Mouse (Mus musculus) forebrain, embryonic 10.5 days (tissue): Measurements from ENCODE around the gene Trak2. TPM values are rescaled to one million over a fixed set of nuclear protein-coding genes. Genes with fewer than 3 reads are reported as not detected.
"Not testable (repeated sequence)": the region's sequence is repeated elsewhere in the genome, so short reads cannot be mapped to it uniquely, and the experiment has no call there.

Experiments used
- DNase-seq: peaks from one replicate; pipeline ENCODE4 v3.0.0-alpha.2; 2017; ENCODE audit warnings: low spot score; ENCODE audit errors: extremely low spot score
- H3K27ac ChIP-seq: fragments of 300-500 bp; sonication (generic); 2 replicates; pipeline ENCODE4 v1.5.1; 2016; ENCODE audit warnings: mild to moderate bottlenecking
- H3K27me3 ChIP-seq: fragments of 300-500 bp; sonication (generic); 2 replicates; pipeline ENCODE4 v1.6.1; 2016; ENCODE audit warnings: mild to moderate bottlenecking; ENCODE audit not compliant: poor library complexity, severe bottlenecking
- H3K36me3 ChIP-seq: fragments of 300-500 bp; sonication (generic); replicated peaks from 2 replicates; pipeline ENCODE4 v1.6.1; 2016; ENCODE audit warnings: mild to moderate bottlenecking, moderate library complexity
- H3K4me1 ChIP-seq: fragments of 300-500 bp; sonication (generic); 2 replicates; pipeline ENCODE4 v1.6.1; 2016
- H3K4me3 ChIP-seq: fragments of 300-500 bp; sonication (generic); 2 replicates; pipeline ENCODE4 v1.5.1; 2016; ENCODE audit warnings: mild to moderate bottlenecking, moderate library complexity
- H3K9me3 ChIP-seq: fragments of 300-500 bp; sonication (generic); 2 replicates; pipeline ENCODE4 v1.6.1; 2016; ENCODE audit warnings: mild to moderate bottlenecking, moderate library complexity
- WGBS: fragments of 180-500 bp; shearing (Covaris S2); methylation state at CpG from one replicate; pipeline ENCODE4 v1.1.7; 2016; 5-methylcytosine and 5-hydroxymethylcytosine counted together
- polyA plus RNA-seq: library from polyadenylated mRNA; unstranded; fragments of >200 nt; fragmentation: Nextera tagmentation; extraction: Ambion mirVana; gene quantifications from 2 replicates; pipeline ENCODE4 v1.2.1, GENCODE M21; 2016

The Trak2 gene
- polyA plus RNA-seq, 1 experiment from 2014 or later: 8.6 TPM

GRCm38 (mm10) chr1:58962418-58962817, 10.8 kb downstream of the Trak2 start:
- 0 out of 2 replicates have a peak, but pooled peaks cover 4% of the 10 kb centered on the region for H3K27me3 ChIP-seq
- DNase-seq: no peak
- H3K4me3 ChIP-seq: no peak overlapping the region
- peaks cover 37% of the 10 kb centered on the region for H3K4me1 ChIP-seq
- no peaks in the 10 kb centered on the region for H3K9me3 ChIP-seq
- H3K27ac ChIP-seq: no peak overlapping the region
- H3K36me3 ChIP-seq: no peaks in the 10 kb centered on the region
- WGBS: 84% methylated on average over 5 of the region's 5 CpGs

DNA sequence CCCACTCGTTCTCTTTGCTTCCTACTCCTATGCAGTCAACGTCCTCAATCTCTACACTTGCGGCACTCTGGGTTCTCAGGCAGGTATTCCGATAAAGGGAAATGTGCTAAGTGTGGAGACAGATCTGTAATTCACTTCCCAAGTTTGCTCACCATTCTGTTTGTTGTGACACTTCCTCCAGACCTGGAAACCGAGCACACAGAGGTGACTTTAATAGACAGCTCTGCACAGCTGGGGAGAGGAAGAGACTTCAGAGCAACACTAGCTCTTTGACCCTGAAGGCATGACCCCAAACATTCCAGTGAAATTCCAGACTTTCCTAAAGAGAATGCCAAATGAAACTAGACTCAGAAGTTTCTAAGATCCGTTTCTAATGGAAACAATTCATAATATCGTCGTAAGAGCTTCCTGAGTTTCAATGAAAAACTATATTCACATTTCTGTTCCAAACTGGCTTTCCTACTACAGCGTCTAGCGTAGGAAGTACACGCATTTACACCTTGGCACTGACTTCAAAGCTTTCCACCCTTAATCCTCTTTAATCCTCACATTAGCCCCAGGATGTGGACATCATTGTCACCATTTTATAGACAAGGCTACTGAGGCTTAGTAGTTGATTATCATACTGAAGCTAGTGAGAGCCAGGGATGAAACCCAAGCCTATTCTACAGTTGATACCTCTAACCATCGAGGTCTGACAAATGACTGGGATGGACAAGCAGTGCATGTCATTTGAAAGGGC, 11.9 kb downstream of the Trak2 start:
- WGBS: 61% methylated on average over 12 of the region's 12 CpGs
- Histone ChIP-seq H3K27me3 (no peaks in the 10 kb centered on the region), H3K36me3 (no peaks in the 10 kb centered on the region), H3K27ac (no peak overlapping the region), H3K4me3 (no peak overlapping the region), H3K4me1 (peaks cover 42% of the 10 kb centered on the region), H3K9me3 (no peaks in the 10 kb centered on the region)
- DNase-seq: no peak

GRCm38 (mm10) chr1:58959682-58960081, 13.5 kb downstream of the Trak2 start:
- peaks cover 42% of the 10 kb centered on the region for H3K4me1 ChIP-seq
- H3K4me3 ChIP-seq: no peak overlapping the region
- no peaks in the 10 kb centered on the region for H3K36me3 ChIP-seq
- WGBS: 91% methylated on average over 2 of the region's 2 CpGs
- DNase-seq: no peak
- H3K27me3 ChIP-seq: no peaks in the 10 kb centered on the region
- H3K27ac ChIP-seq: no peak overlapping the region
- H3K9me3 ChIP-seq: no peaks in the 10 kb centered on the region

DNA sequence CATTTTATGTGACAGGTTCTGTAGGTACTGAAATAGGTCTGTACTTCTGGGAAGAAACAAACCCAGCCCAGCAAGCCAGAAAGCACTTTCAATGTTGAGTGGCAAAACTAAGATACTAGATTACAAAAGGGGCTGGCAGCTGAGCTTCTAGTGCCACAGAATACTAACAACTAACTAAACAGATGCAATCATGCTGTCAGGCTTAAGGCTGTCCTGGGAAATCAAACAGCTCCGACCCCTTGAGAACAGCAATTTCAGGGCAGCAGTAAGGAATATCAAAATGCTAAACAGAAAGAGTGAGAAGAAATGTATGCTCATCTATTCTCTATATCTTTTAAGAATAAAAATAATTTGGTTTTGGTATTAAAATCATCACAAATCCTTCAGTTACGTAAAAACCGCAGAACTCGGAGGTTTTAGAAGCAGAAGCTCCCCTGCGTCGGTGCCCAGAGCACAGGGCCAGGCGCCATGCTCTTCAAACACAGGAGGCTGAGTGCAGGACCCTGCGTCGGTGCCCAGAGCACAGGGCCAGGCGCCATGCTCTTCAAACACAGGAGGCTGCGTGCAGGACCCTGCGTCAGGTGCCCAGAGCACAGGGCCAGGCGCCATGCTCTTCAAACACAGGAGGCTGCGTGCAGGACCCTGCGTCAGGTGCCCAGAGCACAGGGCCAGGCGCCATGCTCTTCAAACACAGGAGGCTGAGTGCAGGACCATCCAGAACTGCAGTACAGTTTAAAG, 14.3 kb downstream of the Trak2 start:
- not testable (repeated sequence) for H3K36me3 ChIP-seq, H3K4me3 ChIP-seq, DNase-seq, H3K27ac ChIP-seq, H3K27me3 ChIP-seq, H3K9me3 ChIP-seq
- peaks cover 42% of the 10 kb centered on the region for H3K4me1 ChIP-seq
- 88% methylated on average over 16 of the region's 16 CpGs for WGBS

GRCm38 (mm10) chr1:58957931-58958330, 15.3 kb downstream of the Trak2 start:
- Histone ChIP-seq H3K4me3 (no peak overlapping the region), H3K27me3 (no peaks in the 10 kb centered on the region), H3K36me3 (no peaks in the 10 kb centered on the region), H3K4me1 (peaks cover 51% of the 10 kb centered on the region), H3K9me3 (no peaks in the 10 kb centered on the region), H3K27ac (no peak overlapping the region)
- 45% methylated on average over 2 of the region's 2 CpGs for WGBS
- DNase-seq: no peak

- Histone ChIP-seq H3K4me1 (peaks cover 57% of the 10 kb centered on the region), H3K36me3 (no peaks in the 10 kb centered on the region), H3K27ac (no peak overlapping the region), H3K4me3 (no peak overlapping the region), H3K27me3 (no peaks in the 10 kb centered on the region), H3K9me3 (no peaks in the 10 kb centered on the region)
- DNase-seq: no peak
- 84% methylated on average over 9 of the region's 9 CpGs for WGBS
Measured at GRCm38 (mm10) chr1:58956229-58956628, 17.0 kb downstream of the Trak2 start.

GRCm38 (mm10) chr1:58955716-58956115, 17.5 kb downstream of the Trak2 start:
- Histone ChIP-seq H3K27me3 (no peaks in the 10 kb centered on the region), H3K36me3 (no peaks in the 10 kb centered on the region), H3K4me3 (no peak overlapping the region), H3K4me1 (peaks cover 57% of the 10 kb centered on the region), H3K9me3 (no peaks in the 10 kb centered on the region), H3K27ac (no peak overlapping the region)
- no peak for DNase-seq
- 87% methylated on average over 3 of the region's 3 CpGs for WGBS

DNA sequence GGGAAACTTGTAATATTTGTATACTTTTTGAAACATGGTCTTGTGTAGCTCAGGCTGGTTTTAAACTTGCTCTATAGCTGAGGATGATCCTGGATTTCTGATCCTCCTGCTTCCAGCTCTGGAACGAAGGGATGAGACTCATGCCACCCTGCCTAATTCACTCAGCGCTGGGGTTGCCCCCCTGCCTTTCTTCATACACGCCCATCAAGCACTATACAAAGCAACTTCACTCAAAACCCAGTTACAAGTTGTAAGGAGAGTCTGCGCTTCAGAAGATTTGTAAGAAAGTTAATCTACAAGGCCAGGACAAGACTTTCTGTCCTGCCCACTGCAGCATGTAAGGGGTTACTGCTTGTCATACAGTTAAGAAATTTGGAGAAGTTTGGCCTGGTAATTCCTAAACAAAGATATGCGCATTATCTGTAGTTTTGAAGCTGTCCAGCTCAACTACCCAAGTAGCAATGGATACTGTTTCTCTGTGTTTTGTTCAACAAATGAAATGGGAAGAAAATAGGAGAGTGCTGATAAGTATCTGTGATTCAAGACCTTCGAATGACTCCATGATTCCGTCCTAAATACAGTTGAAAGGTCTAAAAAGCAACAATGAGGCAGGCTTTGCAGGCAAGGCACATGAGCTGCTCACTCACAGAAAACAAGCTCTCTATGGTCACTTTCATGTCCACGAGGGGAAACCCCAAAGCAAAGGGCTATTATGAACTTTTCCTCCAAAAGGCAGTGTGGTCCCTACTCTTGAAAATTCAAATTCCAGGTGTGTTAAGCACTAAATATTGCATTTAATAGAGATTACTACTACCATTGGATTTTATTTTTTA, 18.4 kb downstream of the Trak2 start:
- DNase-seq: no peak
- 0 out of 2 replicates have a peak overlapping the region, but pooled peaks have one; percentile 51 for H3K27ac ChIP-seq
- H3K4me3 ChIP-seq: no peak overlapping the region
- no peaks in the 10 kb centered on the region for H3K9me3 ChIP-seq
- WGBS: 87% methylated on average over 8 of the region's 8 CpGs
- peaks cover 55% of the 10 kb centered on the region for H3K4me1 ChIP-seq
- H3K36me3 ChIP-seq: no peaks in the 10 kb centered on the region
- H3K27me3 ChIP-seq: no peaks in the 10 kb centered on the region

DNA sequence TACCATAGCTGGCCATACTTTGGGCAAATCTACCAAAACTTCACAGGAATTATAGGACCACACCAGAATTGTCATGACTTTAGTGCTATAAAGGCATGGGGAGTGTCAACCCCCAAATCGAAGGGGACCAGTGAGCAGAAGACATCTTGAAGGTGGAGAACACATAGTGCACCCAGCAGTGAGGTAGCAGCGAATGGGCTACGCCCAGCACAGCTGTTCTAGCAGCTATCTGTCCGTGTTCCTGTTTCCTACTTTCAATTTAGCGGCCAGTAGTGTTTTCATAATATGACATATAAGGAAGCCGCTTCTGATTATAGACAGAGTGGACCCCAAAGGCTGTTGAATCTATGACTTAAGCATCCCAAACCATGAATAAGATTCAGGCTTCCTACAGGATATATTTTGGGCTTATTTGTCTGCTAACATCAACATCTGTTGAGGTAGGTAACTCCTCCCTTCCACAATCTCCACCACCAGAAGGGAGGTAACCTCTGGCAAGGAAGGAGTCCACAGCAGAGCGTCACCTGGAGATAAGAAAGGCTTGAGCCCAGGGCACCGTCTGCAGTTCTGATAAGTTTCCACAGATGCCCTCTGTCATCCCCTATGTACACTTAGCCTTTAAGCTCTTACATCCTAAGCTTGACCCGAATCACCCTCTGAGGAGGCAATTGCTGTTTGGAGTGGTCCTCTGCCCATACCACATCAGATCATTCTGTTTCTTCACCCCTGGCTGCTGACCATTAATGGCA, 19.4 kb downstream of the Trak2 start:
- Histone ChIP-seq H3K27ac (0 out of 2 replicates have a peak overlapping the region, but pooled peaks have one; percentile 15), H3K4me3 (no peak overlapping the region), H3K27me3 (no peaks in the 10 kb centered on the region), H3K36me3 (no peaks in the 10 kb centered on the region), H3K4me1 (peaks cover 55% of the 10 kb centered on the region), H3K9me3 (no peaks in the 10 kb centered on the region)
- 92% methylated on average over 9 of the region's 9 CpGs for WGBS
- DNase-seq: no peak

DNA sequence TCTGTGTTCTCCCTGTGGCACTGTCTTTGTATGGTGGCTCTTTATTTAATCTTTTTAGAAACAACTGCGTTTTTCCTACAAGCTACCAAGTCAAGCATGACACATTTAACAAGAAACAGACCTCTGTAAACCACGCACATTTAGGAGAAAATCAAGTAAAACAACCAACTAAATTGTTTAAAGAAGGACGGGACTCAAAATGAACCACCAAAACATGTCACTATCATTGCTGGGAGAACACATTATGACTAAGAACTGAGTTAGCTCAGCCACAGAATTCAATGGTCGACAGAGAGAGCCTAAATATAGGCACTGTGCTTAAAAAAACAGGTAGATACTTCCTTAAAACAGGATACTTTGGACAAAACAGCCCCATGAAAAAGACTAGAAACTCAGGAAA, 20.2 kb downstream of the Trak2 start:
- Histone ChIP-seq H3K27ac (no peak overlapping the region), H3K4me1 (peaks cover 46% of the 10 kb centered on the region), H3K4me3 (no peak overlapping the region), H3K9me3 (no peaks in the 10 kb centered on the region), H3K36me3 (no peaks in the 10 kb centered on the region), H3K27me3 (no peaks in the 10 kb centered on the region)
- 55% methylated on average over 4 of the region's 4 CpGs for WGBS
- no peak for DNase-seq

DNA sequence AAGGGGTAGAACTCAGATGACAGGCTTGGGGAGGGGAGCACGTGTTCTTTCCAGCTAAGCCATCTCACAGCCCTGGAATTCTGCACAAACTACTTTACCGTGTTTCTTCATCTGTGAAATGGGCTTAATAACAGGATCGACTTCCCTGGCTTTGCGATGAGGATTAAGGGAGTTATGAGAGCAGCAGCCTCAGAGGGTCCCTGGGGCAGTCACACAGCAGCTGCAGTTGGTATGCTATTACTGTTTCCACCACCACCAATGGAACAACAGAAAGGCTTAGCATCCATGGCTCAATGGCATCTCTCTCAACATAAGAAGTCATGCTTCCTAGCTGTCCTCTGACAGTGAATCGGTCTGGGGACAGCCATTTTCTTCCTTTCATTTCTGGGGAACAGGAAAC, 20.7 kb downstream of the Trak2 start:
- Histone ChIP-seq H3K27ac (no peak overlapping the region), H3K27me3 (no peaks in the 10 kb centered on the region), H3K4me1 (peaks cover 42% of the 10 kb centered on the region), H3K36me3 (no peaks in the 10 kb centered on the region), H3K4me3 (no peak overlapping the region), H3K9me3 (no peaks in the 10 kb centered on the region)
- no peak for DNase-seq
- 67% methylated on average over 5 of the region's 5 CpGs for WGBS

DNA sequence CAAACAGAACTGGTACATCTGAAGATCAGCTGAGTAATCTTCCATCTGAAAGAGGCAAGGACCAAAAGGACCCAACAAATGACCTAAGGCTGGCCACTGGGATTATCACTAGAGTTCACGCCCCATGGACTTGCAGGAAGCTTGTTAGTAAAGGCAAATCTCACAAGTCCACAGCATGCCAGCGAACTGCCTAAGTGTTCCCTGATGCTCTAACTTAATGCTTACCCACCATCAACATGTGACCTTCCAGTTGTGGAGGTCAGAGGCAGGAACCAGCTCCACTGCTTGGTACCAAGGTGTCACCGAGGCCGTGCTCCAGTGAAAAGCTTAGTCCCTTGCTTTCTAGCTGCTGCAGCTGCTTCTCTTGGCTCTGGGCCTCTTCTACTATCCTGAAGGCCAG, 21.4 kb downstream of the Trak2 start:
- no peak for DNase-seq
- Histone ChIP-seq H3K27ac (peak overlapping the region; percentile 44), H3K9me3 (no peaks in the 10 kb centered on the region), H3K36me3 (no peaks in the 10 kb centered on the region), H3K4me1 (peaks cover 35% of the 10 kb centered on the region), H3K4me3 (no peak overlapping the region), H3K27me3 (no peaks in the 10 kb centered on the region)
- WGBS: 53% methylated on average over 4 of the region's 4 CpGs
